Mouse (Mus musculus) hindlimb bud, embryonic 11.5 days (tissue): ENCODE measurements around the gene Opcml.

Source experiments
- DNase-seq: peaks from one replicate; pipeline ENCODE4 v3.0.0-alpha.2; 2012; ENCODE audit warnings: low read depth, low spot score; ENCODE audit errors: extremely low spot score

The Opcml gene

GRCm38 (mm10) chr9:28149507-28149906 is 358.9 kb downstream of the Opcml start:
- no peak for DNase-seq

GRCm38 (mm10) chr9:28153748-28154147 is 363.2 kb downstream of the Opcml start:
- DNase-seq: no peak

- DNase-seq: no peak
Measured at GRCm38 (mm10) chr9:28157092-28157491, 366.5 kb downstream of the Opcml start.

GRCm38 (mm10) chr9:28160953-28161352 is 370.4 kb downstream of the Opcml start:
- no peak for DNase-seq

GRCm38 (mm10) chr9:28163946-28164345 is 373.4 kb downstream of the Opcml start:
- DNase-seq: no peak

- DNase-seq: no peak
Measured at GRCm38 (mm10) chr9:28171890-28172289, 381.3 kb downstream of the Opcml start.

GRCm38 (mm10) chr9:28177052-28177451 is 386.5 kb downstream of the Opcml start:
- no peak for DNase-seq

- no peak for DNase-seq
Measured at GRCm38 (mm10) chr9:28178123-28178887, 387.7 kb downstream of the Opcml start.

- DNase-seq: no peak
Measured at GRCm38 (mm10) chr9:28181916-28182315, 391.3 kb downstream of the Opcml start.

GRCm38 (mm10) chr9:28190226-28190625 is 399.7 kb downstream of the Opcml start:
- DNase-seq: no peak

- DNase-seq: no peak
Measured at GRCm38 (mm10) chr9:28190751-28191150, 400.2 kb downstream of the Opcml start.

GRCm38 (mm10) chr9:28196550-28196949 is 406.0 kb downstream of the Opcml start:
- no peak for DNase-seq

- no peak for DNase-seq
Measured at GRCm38 (mm10) chr9:28197061-28197460, 406.5 kb downstream of the Opcml start.

GRCm38 (mm10) chr9:28197631-28198030 is 407.1 kb downstream of the Opcml start:
- no peak for DNase-seq

- DNase-seq: no peak
Measured at GRCm38 (mm10) chr9:28198106-28198694, 407.6 kb downstream of the Opcml start.

- DNase-seq: no peak
Measured at GRCm38 (mm10) chr9:28207441-28207840, 416.9 kb downstream of the Opcml start.

GRCm38 (mm10) chr9:28208696-28209095 is 418.1 kb downstream of the Opcml start:
- no peak for DNase-seq

- DNase-seq: no peak
Measured at GRCm38 (mm10) chr9:28211877-28212276, 421.3 kb downstream of the Opcml start.

GRCm38 (mm10) chr9:28213893-28214292 is 423.3 kb downstream of the Opcml start:
- no peak for DNase-seq

GRCm38 (mm10) chr9:28218026-28218646 is 427.6 kb downstream of the Opcml start:
- DNase-seq: no peak

GRCm38 (mm10) chr9:28222726-28223125 is 432.2 kb downstream of the Opcml start:
- no peak for DNase-seq
